ENCODE assay signal across 7 mouse cellular contexts in the genomic region with DNA sequence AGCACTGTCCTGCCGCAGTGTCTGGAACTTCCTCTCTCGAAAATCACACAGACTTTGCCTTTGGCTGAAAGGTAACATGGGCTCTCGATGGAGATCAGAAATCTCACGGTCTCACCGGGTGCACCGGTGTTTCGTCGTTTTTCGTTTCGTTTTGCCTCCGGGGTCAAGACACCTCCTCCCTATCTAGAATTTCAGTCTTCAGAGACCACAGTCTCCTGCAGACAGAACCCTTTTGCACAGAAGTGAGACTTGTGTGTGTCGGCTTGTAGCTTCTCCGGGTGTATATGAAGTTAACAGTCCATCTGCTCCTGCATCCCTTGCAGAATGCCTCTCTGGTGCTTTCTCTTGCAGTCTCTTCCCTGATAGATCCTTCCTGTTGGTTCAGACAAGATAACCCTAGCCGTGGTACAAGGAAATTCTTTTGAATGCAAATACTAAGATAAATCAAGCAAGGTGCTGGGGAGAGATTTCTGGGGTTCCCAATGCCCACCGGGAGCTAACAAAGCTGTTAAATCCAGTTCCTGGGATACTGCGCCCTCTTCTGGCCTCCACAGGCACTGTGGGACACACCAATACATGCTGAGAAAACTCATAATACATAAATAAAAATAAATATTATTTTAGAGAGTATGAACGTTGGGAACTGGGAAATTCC.
A peak's percentile ranks its signal among the peaks of the same experiment; 100 is the strongest.
DNase-seq lines count a peak whose midpoint lies in the region.

No protein-coding gene starts in this region.

- DNase-seq in kidney, adult 18-20 months, result peak; percentile 36
- DNase-seq in kidney, adult 11 months, result no peak
- DNase-seq in B cell, adult 2 months, result peak; percentile 12 to 28
- DNase-seq in MEL-GATA-1-ER (ENCODE audit: extremely low read depth, low read depth), result peak; percentile 87
- peak; percentile 45 for DNase-seq in kidney, postnatal 14 days
- DNase-seq in testis, postnatal 10 days (ENCODE audit: low spot score), result peak; percentile 79
- no peak for DNase-seq in yolk sac, embryonic 10.5 days (ENCODE audit: low spot score)

Comparison
In these comparisons a context has a peak if more than half of its experiments do, and no peak if none do; other contexts are left out.
1. DNase-seq: peak in kidney, adult 18-20 months (single experiment), B cell, adult 2 months (2 of 2), MEL-GATA-1-ER (single experiment), kidney, postnatal 14 days (single experiment) and testis, postnatal 10 days (single experiment); none in kidney, adult 11 months (single experiment) and yolk sac, embryonic 10.5 days (single experiment).